Mouse (Mus musculus) embryonic facial prominence, embryonic 14.5 days (tissue): ENCODE results near the gene Hoxd10. TPM values are rescaled to one million over a fixed set of nuclear protein-coding genes. Genes with fewer than 3 reads are reported as not detected.

ENCODE experiments used
- ATAC-seq: fragments of 200-750 bp; cut with Nextera tagmentation; 2 replicates; pipeline ENCODE4 v1.8.0; 2017; ENCODE audit warnings: low read depth, moderate number of reproducible peaks, moderate TSS enrichment
- DNase-seq: peaks from one replicate; pipeline ENCODE4 v3.0.0-alpha.2; 2015; ENCODE audit warnings: low spot score
- H3K27ac ChIP-seq: fragments of 300-500 bp; sonication (generic); replicated peaks from 2 replicates; pipeline ENCODE4 v1.5.1; 2014; ENCODE audit warnings: low read depth, mild to moderate bottlenecking, low read length, moderate library complexity
- H3K27me3 ChIP-seq: fragments of 300-500 bp; sonication (generic); replicated peaks from 2 replicates; pipeline ENCODE4 v1.6.1; 2014; ENCODE audit warnings: low read length; ENCODE audit not compliant: control insufficient read depth, insufficient read depth
- H3K36me3 ChIP-seq: fragments of 300-500 bp; sonication (generic); 2 replicates; pipeline ENCODE4 v1.6.1; 2014; ENCODE audit warnings: low read length, mixed read lengths; ENCODE audit not compliant: control insufficient read depth, insufficient read depth
- H3K4me1 ChIP-seq: fragments of 300-500 bp; sonication (generic); 2 replicates; pipeline ENCODE4 v1.6.1; 2014; ENCODE audit warnings: antibody characterized with exemption, low read length; ENCODE audit not compliant: control insufficient read depth, insufficient read depth
- H3K4me2 ChIP-seq: fragments of 300-500 bp; sonication (generic); 2 replicates; pipeline ENCODE4 v1.6.1; 2014; ENCODE audit warnings: low read depth, mild to moderate bottlenecking, low read length, moderate library complexity, mixed read lengths
- H3K4me3 ChIP-seq: fragments of 300-500 bp; sonication (generic); 2 replicates; pipeline ENCODE4 v1.5.1; 2014; ENCODE audit warnings: low read depth, mild to moderate bottlenecking, low read length
- H3K9ac ChIP-seq: fragments of 300-500 bp; sonication (generic); 2 replicates; pipeline ENCODE4 v1.6.1; 2014; ENCODE audit warnings: low read depth, mild to moderate bottlenecking, low read length, moderate library complexity, mixed read lengths
- H3K9me3 ChIP-seq: fragments of 300-500 bp; sonication (generic); 2 replicates; pipeline ENCODE4 v1.6.1; 2016; ENCODE audit warnings: low read length; ENCODE audit not compliant: control insufficient read depth
- WGBS: fragments of 180-500 bp; shearing (Covaris S2); extraction: QIAGEN DNeasy Blood & Tissue Kit; methylation state at CpG from one replicate; pipeline ENCODE4 v1.1.7; 2014; 5-methylcytosine and 5-hydroxymethylcytosine counted together
- polyA plus RNA-seq: library from polyadenylated mRNA; unstranded; fragments of >200 nt; fragmentation: Nextera tagmentation; extraction: Ambion mirVana; gene quantifications from 2 replicates; pipeline ENCODE4 v1.2.1, GENCODE M21; 2014

Gene Hoxd10
- polyA plus RNA-seq, 1 experiment from 2014 or later: 0.45 TPM

DNA sequence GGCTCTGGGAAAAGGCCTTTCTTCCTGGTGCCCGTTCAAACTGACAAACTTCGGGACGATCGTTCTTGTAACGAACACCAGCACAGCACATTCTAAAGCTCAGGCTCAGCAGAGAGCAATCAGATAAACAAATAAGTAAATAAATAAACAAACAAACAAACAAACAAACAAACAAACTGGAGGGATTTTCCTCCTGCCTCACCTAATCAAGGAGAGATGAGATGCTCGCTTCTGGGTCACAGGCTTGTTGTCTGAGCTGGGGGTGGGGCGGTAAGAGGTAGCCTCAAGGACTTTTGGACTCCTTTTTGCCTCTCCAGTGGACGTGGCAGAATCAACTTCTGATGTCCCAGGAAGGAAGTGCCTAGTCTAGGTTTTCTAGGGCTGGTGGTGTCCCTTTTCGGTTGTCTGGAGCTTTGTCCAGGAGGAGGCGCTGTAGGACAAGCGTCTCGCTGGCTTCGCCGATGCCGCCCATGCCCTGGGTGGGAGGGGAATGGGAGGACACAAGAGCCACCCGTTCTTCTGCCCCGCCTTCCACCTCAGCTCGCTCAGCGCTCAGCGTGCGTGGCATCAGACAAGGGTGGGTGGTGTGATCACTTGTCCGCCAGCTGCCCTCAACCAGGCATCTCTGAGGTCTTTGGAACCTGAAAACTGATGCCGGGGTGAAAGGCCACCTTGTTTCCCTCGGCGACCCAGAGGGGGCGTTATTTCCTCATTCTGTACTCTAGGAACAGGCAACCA, 23.9 kb downstream of the Hoxd10 start:
- peak; percentile 92 for DNase-seq
- Histone ChIP-seq H3K4me3 (peak overlapping the region; percentile 32), H3K4me2 (peak overlapping the region; percentile 53), H3K4me1 (peaks cover 2% of the 10 kb centered on the region; the same call in 1 of the 2 replicates), H3K9ac (no peak overlapping the region), H3K36me3 (no peaks in the 10 kb centered on the region), H3K27me3 (peaks cover 99% of the 10 kb centered on the region), H3K9me3 (no peaks in the 10 kb centered on the region), H3K27ac (no peak overlapping the region)
- peak; percentile 85 for ATAC-seq
- 3% methylated on average over 26 of the region's 26 CpGs for WGBS

DNA sequence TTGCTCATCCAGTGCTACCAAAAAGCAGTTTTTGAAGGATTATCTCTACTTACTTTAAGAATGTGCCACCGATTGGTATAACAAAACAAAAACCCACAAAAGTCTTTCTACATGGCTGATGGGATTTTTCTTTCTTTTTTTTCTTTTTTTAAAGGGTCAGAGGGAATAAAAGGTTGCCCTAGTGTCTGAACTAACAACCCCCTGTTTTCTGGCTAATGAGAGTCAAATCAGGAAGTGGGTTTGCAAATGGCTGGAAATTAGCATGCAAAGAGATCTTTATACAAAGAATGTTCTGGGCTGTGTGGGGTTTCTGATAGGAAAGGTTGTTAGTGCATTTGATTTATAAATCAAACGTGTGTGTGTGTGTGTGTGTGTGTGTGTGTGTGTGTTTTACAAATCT, 28.7 kb downstream of the Hoxd10 start:
- no peak overlapping the region for H3K27ac ChIP-seq
- no peak overlapping the region for H3K4me2 ChIP-seq
- H3K9ac ChIP-seq: no peak overlapping the region
- DNase-seq (no peak), ATAC-seq (no peak)
- 18% methylated on average over 2 of the region's 2 CpGs for WGBS
- no peaks in the 10 kb centered on the region for H3K9me3 ChIP-seq
- 0 out of 2 replicates have a peak, but pooled peaks cover 2% of the 10 kb centered on the region for H3K4me1 ChIP-seq
- H3K4me3 ChIP-seq: no peak overlapping the region
- no peaks in the 10 kb centered on the region for H3K36me3 ChIP-seq
- peaks cover 99% of the 10 kb centered on the region for H3K27me3 ChIP-seq

DNA sequence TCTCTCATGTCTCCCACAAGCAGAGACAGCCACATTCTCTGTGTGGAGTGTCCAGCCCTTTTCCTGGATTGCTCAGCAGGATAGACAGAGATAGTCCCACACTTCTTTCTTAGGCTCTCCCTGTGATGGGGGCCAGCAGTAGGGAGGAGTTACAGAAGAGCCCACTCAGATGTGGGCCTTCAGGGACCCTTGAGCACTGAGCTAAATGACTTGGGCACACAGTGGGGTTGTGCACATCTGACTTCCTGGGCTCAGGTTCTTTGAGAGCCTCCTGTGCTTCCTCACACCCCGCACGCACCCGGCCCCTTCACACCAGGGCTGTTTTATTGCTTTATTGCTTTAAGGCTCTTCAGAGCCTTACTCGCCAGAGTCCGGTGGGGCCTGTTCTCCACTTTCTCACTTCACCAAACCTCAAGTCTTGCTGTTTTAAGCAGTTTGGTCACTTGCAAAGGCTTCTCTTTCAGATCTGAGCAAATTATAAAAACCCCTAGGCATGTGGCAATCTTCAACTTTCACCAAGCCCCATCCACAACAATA, 29.3 kb downstream of the Hoxd10 start:
- H3K36me3 ChIP-seq: no peaks in the 10 kb centered on the region
- no peak for DNase-seq
- H3K4me3 ChIP-seq: no peak overlapping the region
- no peaks in the 10 kb centered on the region for H3K9me3 ChIP-seq
- ATAC-seq: no peak
- H3K4me2 ChIP-seq: no peak overlapping the region
- peaks cover 99% of the 10 kb centered on the region for H3K27me3 ChIP-seq
- no peak overlapping the region for H3K27ac ChIP-seq
- WGBS: 25% methylated on average over 5 of the region's 5 CpGs
- no peak overlapping the region for H3K9ac ChIP-seq
- 0 out of 2 replicates have a peak, but pooled peaks cover under 1% of the 10 kb centered on the region for H3K4me1 ChIP-seq

DNA sequence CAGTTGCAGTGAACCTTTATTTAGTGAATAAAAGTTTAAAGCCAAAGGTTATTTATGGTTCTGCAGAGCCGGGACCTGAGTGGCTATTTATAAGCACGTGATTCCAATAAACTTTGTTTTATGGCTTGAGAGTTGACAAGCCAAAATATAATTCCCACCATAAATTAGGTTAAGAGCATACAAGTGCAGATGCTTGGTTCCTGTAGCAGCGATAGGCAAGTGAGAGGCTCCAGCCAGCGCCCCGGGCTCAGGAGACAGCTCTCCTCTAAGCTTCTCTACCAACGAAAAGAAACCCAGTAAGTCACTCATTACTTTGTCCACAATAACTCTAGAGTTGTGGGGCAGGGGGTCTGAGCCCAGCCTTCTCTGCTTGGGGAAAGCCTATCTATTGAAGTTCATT, 30.2 kb downstream of the Hoxd10 start:
- Histone ChIP-seq H3K4me1 (0 out of 2 replicates have a peak, but pooled peaks cover 2% of the 10 kb centered on the region), H3K27ac (no peak overlapping the region), H3K27me3 (peaks cover 99% of the 10 kb centered on the region), H3K4me3 (no peak overlapping the region), H3K9me3 (no peaks in the 10 kb centered on the region), H3K4me2 (no peak overlapping the region), H3K9ac (no peak overlapping the region), H3K36me3 (no peaks in the 10 kb centered on the region)
- WGBS: 11% methylated on average over 6 of the region's 6 CpGs
- no peak for DNase-seq
- ATAC-seq: no peak

DNA sequence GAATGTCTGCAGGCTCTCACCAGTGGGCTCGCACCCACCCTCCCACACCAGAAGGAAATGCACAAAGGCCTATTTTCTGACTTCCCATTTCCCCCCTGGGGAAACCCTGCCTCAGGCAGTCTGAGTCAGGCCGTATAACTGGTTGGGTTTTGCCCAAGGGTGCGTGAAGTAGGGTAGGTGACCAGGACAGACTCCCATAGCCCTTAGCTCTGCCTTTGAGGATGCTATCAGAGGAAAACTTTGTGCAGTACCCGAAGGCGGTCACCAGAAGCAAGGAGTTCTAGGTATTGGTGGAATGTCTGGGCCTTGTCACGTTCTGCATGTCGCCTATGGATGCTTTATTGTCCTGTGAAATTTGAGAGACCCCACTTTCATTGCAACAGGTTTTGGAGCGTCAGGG, 31.2 kb downstream of the Hoxd10 start:
- Histone ChIP-seq H3K27ac (no peak overlapping the region), H3K4me2 (no peak overlapping the region), H3K27me3 (peaks cover 99% of the 10 kb centered on the region), H3K4me3 (no peak overlapping the region), H3K9ac (no peak overlapping the region), H3K9me3 (no peaks in the 10 kb centered on the region), H3K36me3 (no peaks in the 10 kb centered on the region), H3K4me1 (0 out of 2 replicates have a peak, but pooled peaks cover 4% of the 10 kb centered on the region)
- 10% methylated on average over 8 of the region's 8 CpGs for WGBS
- DNase-seq (no peak), ATAC-seq (no peak)

GRCm38 (mm10) chr2:74724244-74725015, 32.7 kb downstream of the Hoxd10 start:
- H3K4me2 ChIP-seq: no peak overlapping the region
- DNase-seq (no peak), ATAC-seq (no peak)
- no peaks in the 10 kb centered on the region for H3K36me3 ChIP-seq
- 0 out of 2 replicates have a peak, but pooled peaks cover 4% of the 10 kb centered on the region for H3K4me1 ChIP-seq
- H3K9ac ChIP-seq: no peak overlapping the region
- no peaks in the 10 kb centered on the region for H3K9me3 ChIP-seq
- no peak overlapping the region for H3K27ac ChIP-seq
- peaks cover 99% of the 10 kb centered on the region for H3K27me3 ChIP-seq
- WGBS: 24% methylated on average over 7 of the region's 7 CpGs
- no peak overlapping the region for H3K4me3 ChIP-seq

DNA sequence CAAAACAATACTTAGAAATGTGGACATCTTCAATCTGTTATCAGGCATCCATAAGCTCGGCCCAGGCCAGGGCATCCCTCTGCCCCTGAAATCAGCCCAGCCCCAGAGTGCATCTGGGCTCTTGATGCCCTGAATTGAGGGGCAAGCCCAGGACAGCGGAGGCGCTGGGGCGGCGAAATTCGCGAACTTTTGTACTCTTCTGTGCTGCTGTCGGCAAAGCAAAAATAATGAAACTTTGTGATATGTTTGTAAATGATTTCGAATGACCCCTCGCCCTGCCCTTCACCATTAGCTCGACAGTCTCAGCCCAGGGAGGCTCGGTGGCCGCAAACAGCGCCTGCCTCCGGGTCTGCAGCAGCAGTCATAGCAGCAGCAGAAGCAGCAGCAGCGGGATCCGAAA, 33.4 kb downstream of the Hoxd10 start:
- Histone ChIP-seq H3K36me3 (no peaks in the 10 kb centered on the region), H3K27me3 (peaks cover 99% of the 10 kb centered on the region), H3K4me2 (no peak overlapping the region), H3K27ac (no peak overlapping the region), H3K4me3 (no peak overlapping the region), H3K9me3 (no peaks in the 10 kb centered on the region), H3K4me1 (0 out of 2 replicates have a peak, but pooled peaks cover 4% of the 10 kb centered on the region), H3K9ac (no peak overlapping the region)
- 11% methylated on average over 17 of the region's 17 CpGs for WGBS
- DNase-seq (no peak), ATAC-seq (no peak)

GRCm38 (mm10) chr2:74726551-74726950, 34.8 kb downstream of the Hoxd10 start, which contains the start of gene Gm28230:
Gene Gm28230, plus strand, starts transcription at chr2:74726728.
- Histone ChIP-seq H3K4me3 (peak within 1 kb of the TSS; percentile 29), H3K4me2 (peak within 1 kb of the TSS; percentile 40), H3K9me3 (no peaks in the 10 kb centered on the region), H3K9ac (no peak within 1 kb of the TSS), H3K4me1 (0 out of 2 replicates have a peak, but pooled peaks cover 4% of the 10 kb centered on the region), H3K27ac (no peak within 1 kb of the TSS), H3K36me3 (no peaks in the 10 kb centered on the region), H3K27me3 (peaks cover 99% of the 10 kb centered on the region)
- ATAC-seq: no peak
- 13% methylated on average over 5 of the region's 5 CpGs for WGBS
- no peak for DNase-seq
